Mouse (Mus musculus) hematopoietic stem cell, adult 5-6 weeks (primary cell): ENCODE results near the gene Oprd1. TPM values are rescaled to one million over a fixed set of nuclear protein-coding genes. Genes with fewer than 3 reads are reported as not detected.
A peak's percentile ranks its signal among the peaks of the same experiment; 100 is the strongest.

Experiments used
- ATAC-seq, 2 experiments: fragments of 125-278 bp in 1 of 2; replicated peaks in 1 of 2; 2 replicates each; pipeline ENCODE4 v1.8.0; 2016 to 2017; ENCODE audit warnings: inconsistent platforms in 2 of 2, mild to moderate bottlenecking in 2 of 2, moderate number of reproducible peaks in 2 of 2, low read depth in 1 of 2, moderate TSS enrichment in 1 of 2; ENCODE audit not compliant: low FRiP score in 2 of 2, poor library complexity in 2 of 2, severe bottlenecking in 2 of 2, insufficient read depth in 1 of 2, low TSS enrichment in 1 of 2
- total RNA-seq: library from RNA; stranded (forward); fragments of 172-1452, 232-1000 nt; gene quantifications from 2 replicates; pipeline ENCODE4 v1.2.3, GENCODE M21; 2017

The Oprd1 gene
- total RNA-seq, 1 experiment from 2014 or later = not detected

DNA sequence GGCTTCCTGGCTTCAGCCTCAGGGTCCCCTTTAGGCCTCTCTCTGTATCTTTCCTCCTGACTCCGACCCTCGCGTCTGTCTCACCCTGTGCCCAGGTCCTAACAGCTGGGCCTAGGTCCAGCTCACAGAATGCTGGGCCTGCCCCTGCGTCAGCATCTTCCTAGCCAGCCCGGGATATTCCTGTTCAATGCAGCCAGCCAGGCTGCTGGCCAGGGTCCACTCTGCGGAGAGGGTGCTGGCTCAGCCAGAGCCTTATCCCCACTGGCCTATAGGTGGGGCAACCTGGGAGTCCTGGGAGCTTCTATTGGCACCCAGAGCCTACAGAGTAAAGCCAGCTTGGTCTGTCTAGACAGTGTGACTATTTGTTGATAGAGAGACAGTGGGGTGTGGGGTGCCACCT, 71.3 kb downstream of the Oprd1 start:
- no peak for ATAC-seq

GRCm38 (mm10) chr4:132072156-132072555, 72.1 kb downstream of the Oprd1 start:
- no peak for ATAC-seq

DNA sequence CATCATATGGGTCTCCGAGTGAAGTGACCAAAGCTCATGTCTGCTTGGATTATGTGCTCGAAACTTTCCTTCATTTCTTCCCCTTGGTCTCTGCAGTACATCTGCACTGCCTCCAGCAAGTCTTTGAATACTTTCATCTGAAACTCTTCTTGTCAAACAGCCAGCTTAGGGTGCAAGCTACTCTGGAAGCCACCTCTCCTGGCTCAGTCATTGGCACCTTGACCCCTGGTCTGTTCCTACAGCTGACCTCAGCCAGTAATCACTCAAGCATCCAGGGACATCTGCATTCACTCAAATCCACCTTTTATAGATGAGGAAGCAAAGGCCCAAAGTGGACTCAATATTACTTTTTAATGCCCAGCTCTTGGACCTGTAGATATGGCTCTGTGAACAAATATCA, 72.6 kb downstream of the Oprd1 start:
- ATAC-seq = no peak

GRCm38 (mm10) chr4:132067938-132068235, 76.4 kb downstream of the Oprd1 start:
- no peak for ATAC-seq

DNA sequence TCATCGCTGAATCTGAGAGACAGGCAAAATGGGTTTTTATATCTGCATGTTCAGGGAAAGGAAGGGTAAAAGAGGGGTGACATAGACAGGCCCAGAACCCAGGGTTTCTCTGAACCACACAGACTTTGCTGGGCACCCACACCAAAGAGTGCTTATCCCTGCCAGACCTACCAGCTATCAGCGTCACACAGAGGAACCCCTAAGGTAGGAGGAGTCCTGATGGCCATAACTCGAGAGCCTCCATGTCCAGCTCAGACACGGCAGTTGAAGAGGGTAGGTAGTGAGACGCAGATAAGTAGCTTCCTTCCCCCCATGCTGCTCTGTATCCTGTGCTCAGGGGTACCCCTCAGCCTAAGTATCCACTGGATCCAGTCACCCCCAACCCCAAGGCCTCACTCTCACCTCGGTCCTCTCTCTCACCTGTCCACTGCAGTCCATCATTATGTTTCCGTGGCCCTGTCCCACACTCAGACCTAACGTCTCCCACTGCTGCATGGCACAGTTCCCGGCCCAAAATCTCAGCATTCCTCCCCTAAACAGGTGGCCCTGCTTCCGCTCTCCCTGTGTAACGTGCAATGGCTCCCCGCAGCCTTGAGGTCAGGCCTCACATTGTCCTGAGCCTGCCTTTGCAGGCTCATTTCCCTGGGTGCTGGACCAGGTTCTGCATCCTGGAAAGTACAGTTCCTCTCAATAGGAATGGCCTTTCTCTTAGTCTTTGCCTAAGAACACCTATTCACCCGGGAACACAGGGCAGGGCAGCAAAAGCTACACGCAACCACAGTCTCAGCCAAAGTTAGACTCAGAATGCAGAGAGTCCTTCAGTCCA, 77.0 kb downstream of the Oprd1 start:
- ATAC-seq = no peak

GRCm38 (mm10) chr4:132066101-132066773, 78.0 kb downstream of the Oprd1 start:
- ATAC-seq = no peak

DNA sequence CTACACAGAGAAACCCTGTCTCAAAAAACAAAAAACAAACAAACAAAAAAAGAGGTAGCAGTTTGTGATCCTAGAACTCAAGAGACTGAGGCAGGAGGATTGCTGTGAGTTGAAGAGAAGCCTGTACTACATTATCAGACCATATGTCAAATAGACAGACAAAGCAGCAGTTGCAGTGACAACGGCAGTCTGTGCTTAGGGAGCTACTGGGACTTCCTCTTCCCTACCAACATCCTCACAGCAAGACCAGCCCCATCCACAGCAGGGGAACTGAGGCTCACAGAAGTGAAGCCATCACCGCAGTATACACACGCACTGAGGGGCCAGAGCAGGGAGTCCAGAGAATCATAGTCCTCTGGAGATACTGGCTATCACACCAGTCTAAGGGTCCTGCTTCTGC, 78.7 kb downstream of the Oprd1 start:
- ATAC-seq = peak; percentile 42 to 62; a peak in 2 of 4 replicates

DNA sequence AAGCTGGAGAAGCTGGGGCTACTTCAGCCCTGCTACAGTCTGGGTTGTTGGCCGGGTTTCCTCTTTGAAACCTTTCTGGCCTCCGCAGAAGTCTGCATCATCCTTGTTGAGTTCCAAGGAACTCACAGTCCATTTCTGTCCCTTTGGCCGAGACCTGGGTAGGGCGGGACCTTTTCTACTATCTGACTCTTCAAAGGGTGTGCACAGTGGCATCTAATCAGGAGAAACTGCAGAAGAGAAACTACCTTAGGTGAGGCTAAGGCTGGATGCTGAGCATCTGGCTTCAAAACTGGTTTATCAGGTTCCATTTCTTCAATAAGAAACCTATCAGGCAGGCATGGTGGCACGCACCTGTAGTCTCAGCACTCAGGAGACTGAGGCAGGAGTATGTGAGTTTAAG, 79.7 kb downstream of the Oprd1 start:
- ATAC-seq = no peak

DNA sequence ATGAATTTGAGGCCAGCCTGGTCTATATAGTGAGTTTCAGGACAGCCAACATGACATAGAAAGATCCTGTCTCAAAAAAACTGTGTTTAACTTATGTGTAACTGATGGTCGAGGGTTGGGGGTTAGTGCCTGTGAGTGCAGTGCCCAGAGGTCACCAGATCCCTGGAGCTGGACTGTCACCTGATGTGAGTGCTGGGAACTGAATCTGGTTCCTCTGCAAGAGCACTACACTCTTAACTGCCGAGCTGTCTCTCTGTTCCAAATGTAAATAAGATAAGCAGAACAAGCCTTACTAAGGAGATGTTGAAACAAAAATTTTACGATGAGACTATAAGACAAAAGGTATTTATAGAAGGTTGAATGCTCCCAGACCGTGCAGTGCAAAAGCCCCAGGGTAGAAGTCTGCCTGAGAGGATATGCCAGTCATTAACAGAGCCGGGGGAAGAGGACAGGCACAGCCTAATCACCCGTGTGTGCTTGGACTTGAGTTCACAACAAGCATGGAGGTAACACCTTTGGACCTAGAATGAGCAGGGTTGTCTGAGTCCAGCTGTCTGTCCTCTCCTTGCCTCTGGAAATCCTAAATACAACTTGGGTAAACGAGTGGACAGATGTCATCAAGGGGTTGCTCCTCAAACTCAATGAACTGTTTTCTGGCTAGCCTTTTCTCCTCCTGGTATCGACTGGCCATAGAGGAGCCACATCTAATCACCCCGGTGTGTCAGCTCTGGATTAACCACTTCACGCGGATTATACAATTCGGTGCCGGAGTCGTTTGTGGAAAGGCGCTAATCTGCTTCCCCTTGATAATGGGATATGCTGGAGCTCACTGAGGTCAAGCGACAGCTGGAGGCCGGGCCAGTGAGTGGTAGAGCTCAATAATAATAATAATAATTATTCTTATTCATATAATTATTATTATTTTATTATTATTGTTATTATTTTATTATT, 81.1 kb downstream of the Oprd1 start:
- no peak for ATAC-seq

GRCm38 (mm10) chr4:132062289-132062688, 82.0 kb downstream of the Oprd1 start:
- no peak for ATAC-seq

Other genes starting within 250 kb of the Oprd1 start
- gene Tmem200b, start 222.7 kb downstream of the Oprd1 start, total RNA-seq = 0.79 TPM in 1 of 2 replicates, not detected in the other
- gene Gm10300, start 69.8 kb downstream of the Oprd1 start, total RNA-seq = 1.4 and 2.3 TPM in 2 replicates
- 63.9 and 72.9 TPM in 2 replicates for gene Epb41, start 69.2 kb downstream of the Oprd1 start, total RNA-seq
- gene Ythdf2, start 67.8 kb upstream of the Oprd1 start, total RNA-seq = 77.9 and 81.3 TPM in 2 replicates
- gene Gmeb1, start 117.1 kb upstream of the Oprd1 start, total RNA-seq = 25.0 and 31.9 TPM in 2 replicates
- 21.3 and 44.1 TPM in 2 replicates for gene Taf12, start 129.9 kb upstream of the Oprd1 start, total RNA-seq
- not detected in 2 replicates for gene Rab42, start 158.9 kb upstream of the Oprd1 start, total RNA-seq
- gene Trnau1ap, start 185.1 kb upstream of the Oprd1 start, total RNA-seq = 46.6 and 48.4 TPM in 2 replicates
- gene Rcc1, start 209.1 kb upstream of the Oprd1 start, total RNA-seq = 30.1 and 32.0 TPM in 2 replicates